Mouse (Mus musculus) neural tube, embryonic 10.5 days (tissue): ENCODE results near the gene Kcnj14.

ENCODE experiments used
- DNase-seq: peaks from one replicate; pipeline ENCODE4 v3.0.0-alpha.2; 2017; ENCODE audit warnings: low spot score; ENCODE audit errors: extremely low spot score

Gene Kcnj14

DNA sequence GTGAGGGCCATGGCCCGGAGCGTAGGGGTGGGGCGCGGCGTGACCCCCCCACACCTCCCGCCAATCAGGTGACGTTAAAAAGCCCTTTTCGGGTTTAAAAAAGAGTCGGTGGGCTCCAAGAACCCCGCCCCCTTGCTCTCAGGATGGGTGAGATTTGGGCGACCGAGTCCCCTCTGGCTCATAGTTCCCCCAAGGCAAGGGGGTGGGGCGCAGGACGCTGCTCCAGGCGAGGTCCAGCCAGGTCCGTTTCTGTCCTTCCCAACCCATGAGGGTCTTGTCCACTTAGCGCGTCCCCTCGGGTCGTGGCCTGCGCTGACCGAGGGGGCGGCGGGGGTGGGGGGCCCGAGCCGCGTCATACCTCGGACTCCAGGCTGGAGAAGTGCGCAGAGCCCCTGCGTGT lies 7.8 kb upstream of the Kcnj14 start:
- DNase-seq, result peak; percentile 29

DNA sequence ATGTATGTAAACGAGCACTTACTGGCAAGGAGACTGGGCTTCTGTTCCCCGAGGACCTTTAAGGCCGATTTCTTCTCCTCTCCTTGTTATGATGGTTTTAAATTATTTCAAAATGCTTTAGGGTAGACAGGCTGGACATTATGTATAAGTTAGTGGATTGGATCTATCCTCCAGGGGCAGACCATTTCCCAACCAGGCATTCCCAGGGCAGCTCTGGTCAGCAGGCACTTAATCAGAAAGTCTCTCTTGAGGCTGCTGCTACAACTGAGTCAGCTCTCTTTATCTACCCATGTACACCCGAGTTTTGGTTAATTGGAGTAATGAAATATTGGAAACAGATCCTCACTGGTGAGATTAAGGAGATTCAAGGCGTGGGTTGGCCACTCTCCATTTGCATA lies 6.5 kb upstream of the Kcnj14 start:
- peak; percentile 24 for DNase-seq

DNA sequence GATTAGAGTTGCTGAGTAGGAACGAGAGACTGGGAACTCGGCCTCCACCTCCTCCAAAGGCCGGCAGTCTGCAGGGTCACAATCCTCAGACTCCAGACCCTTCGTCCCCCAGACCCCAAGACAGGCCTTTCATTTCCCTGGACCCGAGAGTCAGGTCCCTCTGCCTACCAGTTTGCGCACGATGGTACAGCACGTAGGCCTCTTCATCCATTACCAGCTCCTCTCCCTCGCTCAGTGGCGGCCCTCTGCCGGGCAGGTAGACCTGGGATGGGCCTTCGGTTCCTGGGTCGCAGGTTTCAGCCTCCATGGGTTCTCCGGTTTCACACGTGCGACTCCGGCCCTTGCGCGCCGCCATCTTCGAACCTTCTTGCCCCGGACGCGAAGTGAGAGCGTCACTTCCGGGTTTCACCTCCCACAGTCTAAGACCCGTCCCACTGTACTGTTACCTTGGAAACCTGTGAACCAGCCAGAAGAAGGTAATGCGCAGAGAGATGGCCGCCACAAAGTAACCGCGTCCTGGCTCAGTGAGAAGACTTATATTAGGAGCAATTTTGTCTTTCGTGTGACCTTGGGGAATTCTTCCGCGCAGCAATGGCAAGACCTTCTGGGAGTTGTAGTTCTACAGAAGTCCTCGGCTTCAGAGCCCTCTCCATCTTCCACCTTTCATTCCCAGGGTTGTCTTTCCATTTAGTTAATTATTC lies 6.0 kb upstream of the Kcnj14 start, which contains the start of gene Grwd1:
Gene Grwd1 (minus strand): TSS at position 518 of the 701 bp plus-strand sequence.
- peak; percentile 91 for DNase-seq

DNA sequence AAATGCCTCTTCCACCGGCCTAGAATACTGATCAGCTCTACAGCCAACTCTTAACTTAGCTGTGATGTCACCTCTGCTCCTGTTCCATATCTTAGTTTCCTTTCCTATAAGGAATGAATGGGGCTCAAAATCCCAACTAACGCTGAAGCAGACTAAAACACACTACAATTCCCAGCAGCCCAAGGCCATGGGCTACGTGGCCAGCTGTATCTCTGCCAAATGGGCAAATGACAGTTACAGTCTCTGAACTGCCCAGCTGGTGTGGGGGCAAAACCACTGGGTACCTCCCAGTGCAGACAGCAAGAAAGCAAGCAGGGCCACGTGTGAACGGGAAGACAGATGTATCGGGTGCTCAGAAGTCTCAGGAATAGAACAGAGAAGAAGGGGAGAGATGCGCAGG lies 2.0 kb upstream of the Kcnj14 start:
- DNase-seq, result no peak

DNA sequence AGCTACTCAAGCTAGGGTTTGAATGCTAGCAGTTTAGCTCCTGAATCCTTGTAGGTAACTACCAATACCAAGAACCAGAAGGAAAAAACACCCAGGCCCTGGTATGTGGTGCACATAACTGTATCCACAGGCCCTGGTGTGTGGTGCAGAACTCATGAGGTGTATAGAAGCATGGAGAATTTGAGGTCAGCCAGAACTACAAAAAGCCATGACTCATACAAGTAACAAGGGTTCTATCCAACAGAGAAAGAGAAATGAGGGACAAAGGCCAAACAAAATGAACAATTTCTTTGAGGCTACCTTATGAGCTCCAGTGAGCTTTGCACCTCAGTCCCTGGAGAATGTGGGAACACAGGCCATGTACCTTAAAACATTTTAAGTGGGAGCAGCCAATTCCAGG lies 3.7 kb downstream of the Kcnj14 start:
- no peak for DNase-seq

DNA sequence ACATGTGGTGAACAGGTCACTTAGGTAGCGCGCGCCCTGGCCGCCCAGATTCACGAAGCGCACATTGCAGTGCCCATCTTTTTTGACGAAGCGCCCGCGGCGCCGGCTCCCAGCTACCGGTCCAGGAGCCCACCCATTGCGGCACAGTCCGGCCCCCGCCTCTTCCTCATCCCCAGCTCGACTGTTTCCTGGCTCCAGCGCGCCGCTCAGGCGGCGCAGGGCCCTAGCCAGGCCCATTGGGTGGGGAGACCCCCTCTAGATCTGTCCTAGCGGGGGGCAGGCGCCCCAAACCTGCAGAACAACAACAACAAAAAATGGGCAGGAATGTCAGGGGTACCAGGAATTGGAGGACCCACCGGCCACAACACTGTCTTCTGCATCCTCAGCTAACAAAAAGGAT lies 4.7 kb downstream of the Kcnj14 start:
- DNase-seq, result no peak

DNA sequence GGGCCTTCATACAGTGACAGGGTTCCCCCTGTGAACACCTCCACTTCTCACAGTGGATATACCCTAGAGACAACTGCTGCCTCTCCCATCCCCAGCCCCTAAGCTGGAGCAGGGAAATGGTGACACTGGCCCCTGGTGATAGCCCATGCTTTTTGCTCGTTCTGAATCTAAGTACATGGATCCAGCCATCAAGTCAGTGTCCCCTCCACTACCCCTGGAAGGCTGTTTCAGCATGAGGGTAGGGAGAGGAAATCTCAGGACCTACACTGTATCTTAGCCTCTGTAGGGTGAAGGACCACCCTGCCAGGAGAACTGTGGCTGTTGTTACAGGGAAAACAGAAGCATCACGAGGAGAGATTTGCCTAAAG lies 8.6 kb downstream of the Kcnj14 start:
- no peak for DNase-seq

DNA sequence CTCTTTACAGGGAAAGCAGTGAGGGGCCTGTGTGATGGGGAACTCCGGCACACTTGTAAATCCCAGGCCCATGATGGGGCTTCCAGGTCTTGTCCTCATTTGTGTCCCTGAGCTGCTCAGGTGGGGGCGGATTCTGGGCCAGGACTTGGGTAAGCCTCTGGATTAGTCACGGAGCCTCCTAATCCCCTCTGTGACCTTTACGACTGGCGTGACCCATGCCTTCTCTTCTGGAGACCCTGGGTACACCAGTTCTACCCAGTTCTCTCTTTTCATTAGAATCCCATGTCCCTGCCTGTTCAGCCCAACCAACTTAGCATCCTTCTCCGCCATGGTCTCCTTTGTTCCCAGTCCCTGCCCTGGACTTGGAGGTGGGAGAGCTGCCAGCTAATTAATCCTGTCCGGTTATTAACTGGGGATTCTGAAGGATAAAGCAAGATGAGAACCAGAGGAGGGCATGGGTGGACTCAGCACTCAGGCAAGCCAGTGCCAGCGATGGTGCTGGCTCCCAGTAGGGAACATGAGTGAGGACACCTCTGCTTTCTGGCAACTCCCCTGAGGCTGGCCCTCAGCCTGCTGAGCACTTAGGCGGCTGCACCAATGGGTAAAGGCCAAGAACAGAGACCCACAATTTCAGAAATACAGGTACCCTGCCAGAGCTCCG lies 9.1 kb downstream of the Kcnj14 start:
- no peak for DNase-seq

DNA sequence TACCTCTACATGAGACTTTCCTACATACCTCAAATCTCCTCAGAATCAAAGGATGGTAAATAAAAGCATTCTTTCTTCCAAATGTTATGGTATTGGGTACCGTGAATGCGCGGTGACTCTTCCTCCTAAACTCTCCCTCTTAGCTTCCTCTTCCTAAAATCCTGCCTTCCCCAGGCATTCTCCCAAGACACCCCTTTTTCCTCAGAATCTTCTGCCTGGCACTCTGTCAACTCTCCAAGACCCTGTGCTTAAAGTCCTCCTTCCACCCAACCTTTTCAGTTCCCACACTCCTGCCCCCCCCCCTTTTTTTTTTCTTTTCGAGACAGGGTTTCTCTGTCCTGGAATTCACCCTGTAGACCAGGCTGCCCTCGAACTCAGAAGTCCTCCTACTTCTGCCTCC lies 9.7 kb downstream of the Kcnj14 start:
- no peak for DNase-seq

DNA sequence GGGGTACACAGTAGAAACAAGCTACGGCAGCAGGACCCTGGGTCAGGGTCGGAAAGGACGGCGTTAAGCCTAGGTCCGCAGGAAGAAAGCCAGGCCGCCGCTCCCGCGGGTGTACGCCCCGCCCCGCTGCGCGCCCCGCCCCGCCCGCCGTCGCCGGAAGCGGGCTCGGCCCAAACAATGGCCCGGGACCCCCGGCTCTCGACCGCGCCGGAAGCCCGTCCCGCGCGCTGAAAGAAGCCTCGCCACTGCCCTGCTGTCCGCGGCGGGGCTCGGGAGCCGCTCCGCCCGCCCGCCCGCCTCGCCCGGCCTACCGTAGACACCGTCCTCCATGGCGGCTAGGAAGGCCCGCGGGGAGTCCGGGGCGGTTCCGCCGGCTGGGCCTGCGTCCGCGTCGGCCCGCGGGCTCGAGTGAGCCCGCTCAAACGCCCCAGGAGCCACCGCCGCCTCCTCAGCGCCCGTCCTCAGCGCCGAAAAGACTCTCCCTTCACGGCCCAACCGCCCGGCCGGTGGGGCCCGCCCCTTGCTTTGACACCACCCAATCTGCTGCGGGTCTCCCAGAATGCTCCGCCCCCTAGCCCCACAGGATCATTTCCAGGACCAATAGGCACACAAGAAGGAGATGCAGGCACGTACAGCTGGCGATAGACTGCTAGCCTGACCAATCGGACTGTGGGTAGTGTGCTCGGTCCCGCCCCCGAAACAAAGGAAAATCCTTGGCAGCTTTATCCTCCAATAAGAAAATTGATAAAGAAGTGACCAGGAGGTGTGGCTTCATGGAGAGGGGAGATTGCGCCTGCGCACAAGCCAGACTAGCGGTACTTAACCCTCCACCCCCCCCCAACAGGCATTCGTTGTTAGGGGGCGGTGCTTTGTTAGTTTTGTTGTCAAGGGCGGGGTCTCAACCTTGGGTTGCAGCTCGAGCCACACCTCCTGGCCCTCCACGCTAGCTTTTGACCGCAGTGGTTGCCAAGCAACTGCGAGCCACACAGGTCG lies 10.5 kb downstream of the Kcnj14 start, which contains the start of gene Cyth2:
Gene Cyth2 (minus strand): TSS at position 795 of the 993 bp plus-strand sequence.
- DNase-seq, result peak; percentile 100

DNA sequence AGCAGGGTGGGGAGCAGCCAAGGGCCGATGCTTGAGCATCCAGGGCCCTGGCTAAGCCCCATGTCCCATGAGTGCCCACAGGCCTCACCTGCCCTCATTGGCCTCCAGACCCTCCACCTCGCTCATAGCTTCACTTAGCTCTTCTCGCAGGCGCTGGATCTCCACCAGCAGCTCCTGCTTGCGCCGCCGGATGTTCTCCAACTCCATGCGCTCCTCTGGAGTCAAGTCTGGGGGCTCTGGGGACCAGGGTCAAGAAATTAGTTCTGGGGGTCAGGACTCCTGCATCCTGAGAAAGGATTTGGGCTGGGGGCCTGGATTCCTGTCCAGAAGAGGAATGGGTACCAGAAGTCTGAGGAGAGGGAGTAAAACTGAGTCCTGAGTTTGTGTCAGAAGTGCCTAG lies 11.7 kb downstream of the Kcnj14 start:
- no peak for DNase-seq

DNA sequence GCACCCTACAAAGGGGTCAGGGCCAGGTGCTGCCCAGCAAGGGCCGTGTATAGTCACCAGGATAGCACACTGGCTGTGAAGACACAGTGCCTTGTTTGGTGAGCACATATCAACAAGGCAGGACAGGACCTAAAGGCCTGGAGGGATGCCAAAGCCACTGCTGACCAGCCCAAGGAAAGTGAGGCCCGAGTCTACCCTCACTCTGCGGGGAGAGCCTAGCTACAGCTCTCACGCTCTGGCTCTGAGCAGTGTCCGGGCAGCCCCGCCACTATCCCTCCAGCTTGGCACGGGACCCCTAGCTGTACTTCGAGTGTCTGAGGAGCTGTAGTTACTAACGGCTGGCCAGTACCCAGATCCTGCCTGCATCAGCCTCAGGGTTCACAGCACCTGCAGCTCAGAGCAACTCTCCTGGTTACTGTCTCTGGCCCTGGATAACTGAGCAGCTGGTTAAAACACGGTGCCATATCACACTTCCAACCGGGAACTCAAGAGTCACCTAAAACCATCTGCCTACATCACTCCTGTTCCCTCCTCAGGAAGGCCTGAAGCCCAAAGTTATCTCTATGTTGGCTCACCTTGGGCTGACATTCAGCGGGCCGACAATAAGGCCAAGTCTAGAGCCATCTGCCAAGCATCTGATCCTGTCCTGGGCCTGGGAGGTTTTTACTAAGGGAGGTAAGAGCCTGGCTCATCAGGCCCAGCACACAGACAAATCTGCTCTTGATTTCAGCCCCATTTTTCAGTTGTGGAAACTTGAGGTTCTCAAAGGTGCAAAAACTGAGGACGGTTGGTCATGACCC lies 15.1 kb downstream of the Kcnj14 start:
- no peak for DNase-seq

DNA sequence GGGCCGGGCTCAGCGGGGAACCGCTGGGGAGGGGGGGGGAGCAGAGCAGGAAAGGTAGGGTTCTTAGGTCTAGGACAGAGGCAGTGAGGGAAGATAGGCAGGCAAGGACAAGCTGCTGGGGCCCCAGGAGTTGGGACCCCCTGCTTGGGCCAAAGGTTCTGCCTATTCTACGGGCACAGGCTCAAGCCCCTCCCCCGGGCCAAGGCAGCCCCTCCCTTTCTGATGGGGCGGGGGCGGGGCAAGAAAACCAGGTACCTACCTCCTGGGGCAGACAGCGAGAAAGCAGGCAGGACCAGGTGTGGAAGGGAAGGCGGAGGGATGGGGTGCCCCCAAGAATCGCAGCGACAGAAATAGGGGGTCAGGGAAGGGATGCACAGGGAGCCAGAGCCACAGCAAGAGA lies 16.1 kb downstream of the Kcnj14 start:
- DNase-seq, result no peak

DNA sequence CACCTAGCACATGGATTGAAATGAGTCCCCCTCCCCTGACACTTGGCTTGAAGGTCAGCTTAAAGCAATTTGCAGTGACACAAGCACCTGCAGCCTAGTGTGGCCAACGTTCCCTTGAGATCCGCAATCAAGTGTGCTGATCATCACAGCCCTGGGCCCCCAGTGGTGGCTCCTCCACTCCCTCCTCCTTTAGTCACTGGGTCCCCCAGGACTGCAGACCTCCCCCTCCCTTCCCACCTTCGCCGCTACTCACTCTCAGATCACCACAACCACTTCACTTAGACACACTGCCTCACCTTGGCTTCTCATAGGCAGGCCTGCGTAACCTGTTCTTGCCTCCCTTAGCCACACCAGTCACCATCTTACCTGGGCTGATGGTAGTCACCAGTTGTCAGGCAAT lies 18.6 kb downstream of the Kcnj14 start:
- DNase-seq, result no peak

DNA sequence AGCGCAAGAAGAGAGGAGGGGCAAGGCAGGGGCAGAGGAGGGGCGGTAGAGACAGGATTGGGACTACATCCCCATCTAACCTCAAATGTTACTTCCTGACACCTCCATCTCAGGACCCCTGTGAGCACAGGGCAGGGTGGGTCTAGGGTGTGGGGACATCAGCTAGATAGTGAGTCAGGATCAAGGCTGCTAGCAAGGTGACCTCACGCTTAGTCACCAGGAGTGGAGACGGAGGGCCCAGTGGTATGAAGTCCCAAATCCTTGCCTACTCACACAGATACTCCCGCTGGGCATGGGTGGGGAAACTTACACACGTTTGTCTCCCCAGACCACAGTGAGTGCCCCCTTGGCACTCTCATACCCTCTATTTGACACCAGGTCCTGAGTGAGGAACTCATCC lies 22.0 kb downstream of the Kcnj14 start:
- no peak for DNase-seq

DNA sequence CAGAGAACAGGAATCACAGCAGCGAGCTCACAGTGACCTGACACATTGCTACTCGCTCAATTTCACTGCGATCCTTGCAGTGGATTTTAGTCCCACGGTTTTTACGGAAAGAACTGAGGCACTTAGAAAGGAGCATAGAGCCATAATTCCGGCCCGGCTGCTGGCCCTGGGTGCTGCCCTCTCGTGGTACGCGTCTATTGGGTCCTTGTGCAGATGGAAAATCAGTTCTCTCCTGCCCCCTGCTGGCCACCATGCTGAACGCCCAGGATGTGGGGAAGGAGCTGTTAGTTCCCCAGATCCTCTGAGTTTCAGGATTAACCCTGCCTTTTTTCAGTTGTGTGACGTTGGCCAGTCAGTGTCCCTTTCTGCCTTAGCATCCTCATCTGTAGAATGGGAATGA lies 23.2 kb downstream of the Kcnj14 start:
- peak; percentile 92 for DNase-seq

DNA sequence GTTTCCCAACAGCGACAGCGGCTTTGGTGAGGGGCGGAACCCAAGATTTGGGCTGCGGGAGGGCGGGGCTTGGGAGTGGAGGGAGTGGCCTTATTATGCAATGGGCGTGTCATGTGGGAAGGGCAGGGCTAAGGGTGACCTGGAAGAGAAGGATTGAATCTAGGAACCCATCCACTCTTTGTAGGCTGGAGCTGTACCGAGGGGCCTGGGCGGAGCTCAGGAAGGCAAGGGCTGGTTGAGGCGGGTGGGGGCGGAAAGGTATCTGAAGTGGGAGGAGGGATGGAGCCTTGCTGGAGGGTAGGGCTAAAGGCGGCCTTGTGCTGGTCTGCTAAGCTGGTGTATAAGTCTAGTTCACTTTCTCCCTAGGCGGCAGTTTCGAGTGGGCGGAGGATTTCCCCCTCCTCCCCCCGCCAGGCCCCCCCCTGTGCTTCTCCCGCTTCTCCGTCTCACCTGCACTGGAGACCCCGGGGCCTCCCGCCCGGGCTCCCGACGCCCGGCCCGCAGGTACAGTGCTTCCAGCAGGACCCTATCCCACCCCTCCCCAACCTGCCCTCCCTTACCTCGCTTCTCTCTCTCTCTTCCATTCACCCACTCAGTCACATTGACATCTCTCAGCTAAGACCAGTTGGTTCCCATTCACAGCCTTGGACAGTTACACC lies 23.9 kb downstream of the Kcnj14 start:
- no peak for DNase-seq

DNA sequence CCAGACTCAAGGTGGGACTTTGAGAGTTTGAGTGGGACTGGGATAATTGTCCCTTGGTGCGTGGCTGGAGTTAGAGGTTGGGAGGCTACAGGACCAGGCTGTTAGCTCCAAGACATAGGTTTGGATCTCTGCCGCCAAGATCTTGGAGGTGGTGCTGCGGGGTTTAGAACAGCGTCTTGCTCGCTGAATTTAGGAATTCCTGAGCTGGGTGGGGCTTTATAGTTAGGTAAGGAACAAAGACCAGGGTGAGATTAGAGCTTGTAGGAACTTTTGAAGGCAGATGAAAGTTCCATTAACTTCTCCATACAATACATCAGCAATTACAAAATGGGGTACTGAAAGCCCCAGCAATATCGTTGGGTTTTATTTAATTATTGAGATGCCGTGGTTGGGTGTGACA lies 24.6 kb downstream of the Kcnj14 start:
- DNase-seq, result no peak

DNA sequence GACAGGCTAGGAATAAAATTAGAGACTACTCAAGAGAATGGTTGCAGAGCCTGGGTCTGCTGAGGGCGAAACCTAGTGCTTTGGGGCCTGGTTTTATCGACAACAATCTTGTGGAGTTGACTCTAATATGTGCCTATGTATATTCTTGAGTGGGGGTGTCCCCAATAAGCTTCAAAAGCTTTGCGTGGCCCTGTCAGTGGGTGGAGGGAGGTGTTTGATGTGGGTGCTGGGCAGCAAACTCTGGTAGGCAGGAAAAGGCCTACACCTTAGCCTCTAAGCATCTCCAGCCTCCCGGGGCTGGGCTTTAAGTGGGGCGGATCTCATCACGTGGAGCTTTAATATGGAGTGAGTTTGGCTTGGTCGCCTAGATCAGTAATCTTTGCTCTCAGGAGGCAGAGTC lies 25.7 kb downstream of the Kcnj14 start:
- DNase-seq, result no peak

DNA sequence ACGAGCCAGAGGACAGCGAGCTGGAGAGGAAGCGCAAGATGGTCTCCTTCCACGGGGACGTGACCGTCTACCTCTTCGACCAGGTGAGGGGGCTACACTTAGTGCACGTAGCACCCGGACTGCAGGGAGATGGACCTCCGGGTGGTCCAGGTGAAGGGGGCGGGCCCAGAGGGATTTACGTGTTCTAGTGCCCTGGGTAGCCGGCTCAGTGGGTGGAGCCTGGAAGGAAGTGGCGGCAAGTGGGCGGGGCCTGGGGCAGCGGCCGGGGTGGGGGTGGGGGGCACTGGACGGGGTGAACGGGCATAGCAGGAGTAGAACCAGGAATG lies 26.1 kb downstream of the Kcnj14 start:
- no peak for DNase-seq
